Mouse (Mus musculus) spleen, adult 2 months (tissue): ENCODE measurements around the gene Ndufv2.

Source experiments
- CTCF ChIP-seq: fragments of 200-500 bp; IDR thresholded peaks from 2 replicates; pipeline ENCODE4 v1.5.1; 2011; ENCODE audit warnings: mild to moderate bottlenecking, inconsistent platforms; ENCODE audit not compliant: insufficient read depth, insufficient read length, insufficient replicate concordance; ENCODE audit errors: extremely low read depth
- POLR2A ChIP-seq: fragments of 200-500 bp; IDR thresholded peaks from 2 replicates; pipeline ENCODE4 v1.6.1; 2011; ENCODE audit warnings: low read depth, low read length, inconsistent platforms

DNA sequence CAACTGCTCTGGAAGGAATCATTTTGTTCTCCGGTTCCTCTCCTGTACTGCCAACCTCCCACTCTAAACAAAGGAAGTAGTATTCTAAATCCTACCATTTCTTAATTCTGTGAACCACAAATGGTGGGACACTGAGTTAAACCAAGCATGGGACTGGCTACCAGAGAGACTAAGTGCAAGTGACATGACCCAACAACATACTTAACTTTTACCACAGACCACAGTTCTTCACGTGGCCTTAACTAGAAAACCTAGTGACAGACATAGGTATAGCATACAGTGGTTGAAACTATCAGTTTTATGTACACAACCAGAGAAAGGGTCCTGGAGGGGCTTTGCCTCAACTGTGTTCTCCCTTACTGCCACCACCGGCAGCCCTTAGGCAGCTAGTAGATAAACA, 8.7 kb downstream of the Ndufv2 start:
- TF ChIP-seq POLR2A, result no peak
- TF ChIP-seq CTCF, result no peak
